7 mouse cellular contexts compared by ENCODE assay signal in the genomic region with DNA sequence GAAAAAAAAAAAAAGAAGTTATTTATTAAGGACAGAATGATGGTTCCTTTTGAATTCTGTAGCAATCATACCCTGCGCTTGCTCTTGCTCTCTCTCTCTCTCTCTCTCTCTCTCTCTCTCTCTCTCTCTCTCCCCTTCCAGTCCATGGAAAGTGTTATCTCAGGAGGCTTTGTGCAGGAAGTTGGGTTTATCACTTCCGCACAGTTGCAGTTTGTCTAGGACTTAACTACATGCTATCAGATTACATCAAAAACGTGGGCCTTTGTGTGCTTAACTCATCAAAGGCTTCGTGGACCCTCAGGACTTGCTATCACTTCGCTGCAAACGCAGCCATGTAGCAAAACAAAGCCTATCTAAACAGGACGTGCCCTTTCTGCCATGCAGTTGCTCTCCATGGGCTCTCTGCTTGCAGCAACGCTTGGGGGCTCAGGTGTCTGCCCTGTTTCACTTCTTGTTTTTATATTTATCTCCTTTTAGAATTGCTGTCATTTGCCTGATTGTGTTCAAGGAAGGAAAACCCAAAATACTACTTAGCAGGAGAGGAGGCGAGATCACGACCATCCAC. TPM values are rescaled to one million over a fixed set of nuclear protein-coding genes. Genes with fewer than 3 reads are reported as not detected.
DNase-seq lines count a peak whose midpoint lies in the region; ATAC-seq and TF ChIP-seq lines count a peak whose summit lies in the region.

No protein-coding gene starts in this region.

- H3K36me3 ChIP-seq in CH12.LX (replicated peaks in 1 of 2; ENCODE audit: control insufficient read depth in 1 of 2, insufficient read depth in 1 of 2, low read length in 1 of 2) (no peaks in the 10 kb centered on the region), macrophage (ENCODE audit: inconsistent target) (no peaks in the 10 kb centered on the region)
- H3K36me3 ChIP-seq in heart, embryonic 14.5 days (ENCODE audit: control insufficient read depth, insufficient read depth, low read length): no peaks in the 10 kb centered on the region

- TF ChIP-seq CTCF in CH12.LX (conservative IDR thresholded peaks at IDR 0.05 in 1 of 2, IDR thresholded peaks at IDR 0.05 in 1 of 2; ENCODE audit: low read depth in 2 of 2, low read length in 2 of 2): no peak

- TF ChIP-seq EP300 in CH12.LX (IDR thresholded peaks at IDR 0.05; ENCODE audit: low read length): peak; percentile 92

- dilution Hi-C loops in CH12.LX (cut with MboI; ENCODE audit: extremely low pct_ligation_motif_present, extremely low pct_unique_long_range_greater_than_20kb, low sequenced_read_pairs): no loop called here

- peaks cover 6 to 41% of the 10 kb centered on the region in 2 experiments; a peak in 3 of 4 replicates for H3K4me1 ChIP-seq in CH12.LX (ENCODE audit: control insufficient read depth in 1 of 2, insufficient read depth in 2 of 2)
- H3K4me1 ChIP-seq in heart, embryonic 14.5 days (ENCODE audit: control insufficient read depth in 2 of 2, insufficient read depth in 2 of 2, low read length in 2 of 2): peaks cover 0 to 2% of the 10 kb centered on the region in 2 experiments; a peak in 2 of 4 replicates

- H3K27me3 ChIP-seq in CH12.LX (replicated peaks): no peaks in the 10 kb centered on the region
- H3K27me3 ChIP-seq in heart, embryonic 14.5 days (ENCODE audit: control insufficient read depth, insufficient read depth, low read length): peaks cover 6% of the 10 kb centered on the region; the same call in 1 of the 2 replicates

- no peaks in the 10 kb centered on the region for H3K79me2 ChIP-seq in CH12.LX (replicated peaks; ENCODE audit: control insufficient read depth, extremely low read depth, insufficient read depth, poor library complexity, severe bottlenecking)
- no peaks in the 10 kb centered on the region for H3K79me2 ChIP-seq in macrophage (ENCODE audit: inconsistent target)

- 19% methylated on average over 10 of the region's 10 CpGs for WGBS in heart, embryonic 14.5 days
- WGBS in macrophage (ENCODE audit: missing documents): 20% methylated on average over 10 of the region's 10 CpGs

- TF ChIP-seq POLR2A in CH12.LX (IDR thresholded peaks at IDR 0.05; ENCODE audit: low read depth, low read length): no peak

- H3K9ac ChIP-seq in CH12.LX (ENCODE audit: insufficient read depth, low read depth): peak overlapping the region; percentile 66; the same call in 1 of the 2 replicates
- H3K9ac ChIP-seq in heart, embryonic 14.5 days (ENCODE audit: low read length): no peak overlapping the region

- H3K27ac ChIP-seq in CH12.LX (ENCODE audit: insufficient read depth, low read depth): peak overlapping the region; percentile 93
- H3K27ac ChIP-seq in heart, embryonic 14.5 days (replicated peaks in 1 of 2; ENCODE audit: control insufficient read depth in 1 of 2, insufficient read depth in 1 of 2, low read depth in 2 of 2, low read length in 2 of 2): no peak overlapping the region
- H3K27ac ChIP-seq in macrophage: peak overlapping the region; percentile 92

- TF ChIP-seq RAD21 in CH12.LX (IDR thresholded peaks at IDR 0.05; ENCODE audit: low read depth, low read length): no peak; the same call in 1 of the 2 replicates

- DNase-seq in 416B (ENCODE audit: low read depth) (peak; percentile 99), CH12.LX (ENCODE audit: extremely low read depth) (peak; percentile 80)
- no peak for DNase-seq in adrenal gland, postnatal 36 days
- no peak for DNase-seq in layer of hippocampus, adult 18-20 months (ENCODE audit: low spot score in 2 of 2)
- no peak for DNase-seq in cerebellum, adult 11 months

- in situ Hi-C loops in CH12.LX (cut with MboI; ENCODE audit: low pct_ligation_motif_present, low pct_unique_long_range_greater_than_20kb, low sequenced_read_pairs): no loop called here

- H3K4me3 ChIP-seq in CH12.LX (replicated peaks in 1 of 3; ENCODE audit: low read depth in 2 of 3, low read length in 2 of 3, poor library complexity in 1 of 3) (peak overlapping the region in 2 of 3 experiments; percentile 15 to 46), macrophage (ENCODE audit: inconsistent target) (no peak overlapping the region)
- H3K4me3 ChIP-seq in heart, embryonic 14.5 days (ENCODE audit: control insufficient read depth in 1 of 2, insufficient read depth in 1 of 2, low read depth in 1 of 2, low read length in 2 of 2): no peak overlapping the region

- peaks cover 5% of the 10 kb centered on the region for H3K9me3 ChIP-seq in CH12.LX (replicated peaks; ENCODE audit: low read length)
- H3K9me3 ChIP-seq in heart, embryonic 14.5 days (ENCODE audit: control insufficient read depth, low read length): no peaks in the 10 kb centered on the region; the same call in 1 of the 2 replicates

- H3K4me2 ChIP-seq in CH12.LX (ENCODE audit: insufficient read depth, low read depth, poor library complexity, severe bottlenecking): peak overlapping the region; percentile 62
- no peak overlapping the region for H3K4me2 ChIP-seq in heart, embryonic 14.5 days (ENCODE audit: low read length)

- ATAC-seq in heart, embryonic 14.5 days (ENCODE audit: insufficient number of reproducible peaks, insufficient read depth, low FRiP score, low read depth): 0 out of 2 replicates have a peak, but pooled peaks have one; percentile 35

TF ChIP-seq in CH12.LX, 34 proteins besides CTCF, POLR2A, EP300 and RAD21:
- TF ChIP-seq TCF12 (IDR thresholded peaks at IDR 0.05; ENCODE audit: low read depth, low read length) (peak; percentile 79), MAX (IDR thresholded peaks at IDR 0.05; ENCODE audit: low read length) (peak; percentile 53; the same call in 1 of the 2 replicates), SIN3A (IDR thresholded peaks at IDR 0.05; ENCODE audit: low read length) (0 out of 2 replicates have a peak, but pooled peaks have one; percentile 53), ZMIZ1 (IDR thresholded peaks at IDR 0.05; ENCODE audit: low read depth, low read length) (no peak), BHLHE40 (IDR thresholded peaks at IDR 0.05; ENCODE audit: low read depth, low read length) (peak; percentile 73), TBP (conservative IDR thresholded peaks at IDR 0.05; ENCODE audit: low read depth, low read length) (peak; percentile 62; the same call in 1 of the 2 replicates), IRF4 (IDR thresholded peaks at IDR 0.05; ENCODE audit: low read depth, low read length) (peak; percentile 93), UBTF (IDR thresholded peaks at IDR 0.05; ENCODE audit: low read depth, low read length) (no peak), CHD2 (IDR thresholded peaks at IDR 0.05; ENCODE audit: low read length) (0 out of 2 replicates have a peak, but pooled peaks have one; percentile 42), JUN (IDR thresholded peaks at IDR 0.05; ENCODE audit: insufficient read depth, low read depth, low read length) (no peak), KAT2A (IDR thresholded peaks at IDR 0.05; ENCODE audit: insufficient replicate concordance, low read length) (no peak), ELF1 (IDR thresholded peaks at IDR 0.05; ENCODE audit: low read depth, low read length) (peak; percentile 11; the same call in 1 of the 2 replicates), ETS1 (conservative IDR thresholded peaks at IDR 0.05; ENCODE audit: low read depth, low read length) (peak; percentile 60; the same call in 1 of the 2 replicates), RCOR1 (conservative IDR thresholded peaks at IDR 0.05; ENCODE audit: low read depth, low read length) (no peak), ZNF384 (IDR thresholded peaks at IDR 0.05; ENCODE audit: low read depth, low read length) (peak; percentile 27; the same call in 1 of the 2 replicates), MEF2A (IDR thresholded peaks at IDR 0.05; ENCODE audit: borderline replicate concordance, low read depth, low read length) (peak; percentile 96), MYC (IDR thresholded peaks at IDR 0.05; ENCODE audit: low read depth, low read length) (no peak), CHD1 (IDR thresholded peaks at IDR 0.05; ENCODE audit: low read depth, low read length) (0 out of 2 replicates have a peak, but pooled peaks have one; percentile 32), GABPA (IDR thresholded peaks at IDR 0.05; ENCODE audit: insufficient replicate concordance, low read depth, low read length) (no peak), ZKSCAN1 (IDR thresholded peaks at IDR 0.05; ENCODE audit: borderline replicate concordance, low read depth, low read length) (no peak), HCFC1 (IDR thresholded peaks at IDR 0.05; ENCODE audit: low read depth, low read length) (peak; percentile 24), NELFE (IDR thresholded peaks at IDR 0.05; ENCODE audit: low read depth, low read length) (no peak), MAZ (IDR thresholded peaks at IDR 0.05; ENCODE audit: low read depth, low read length) (peak; percentile 76; the same call in 1 of the 2 replicates)
TF ChIP-seq in CH12.LX: peak in this region for 14.

RNA-seq across cellular contexts. Expression of gene Exoc6, which starts 56.2 kb away (rescaled TPM):
- total RNA-seq in CH12.LX (2012; rRNA removed) (6.8 and 8.0 TPM in 2 replicates), CH12.LX (2014; rRNA removed) (18.5 and 18.7 TPM in 2 replicates)
- polyA plus RNA-seq in CH12.LX (2012; ENCODE audit: insufficient read length, low read depth) (10.8 and 12.1 TPM in 2 replicates), macrophage (2018) (15.2 to 19.8 TPM (median 17.5 TPM) in 3 replicates)
- polyA plus RNA-seq in heart, embryonic 14.5 days (2014; fragmentation: Nextera tagmentation; extraction: Ambion mirVana): 20.3 and 20.6 TPM in 2 replicates
- 10 to 100 TPM in 21 of 26 experiments, 1 to 10 TPM in 5; 4.4 to 54.4 (median 39.2) TPM for total RNA-seq in macrophage (2018; cell fraction: chromatin; rRNA removed)
- 10 to 100 TPM; 11.9 to 25.9 (median 22.5) TPM for total RNA-seq in macrophage (2018; cell fraction: cytosol; rRNA removed)
- total RNA-seq in macrophage (2018; cell fraction: nucleus; rRNA removed): 10 to 100 TPM in 23 of 26 experiments, 1 to 10 TPM in 3; 7.6 to 46.1 (median 27.1) TPM
- total RNA-seq in adrenal gland, postnatal 36 days (2021): 10 to 100 TPM; 16.7 to 24.6 TPM
- 10 to 100 TPM; 50.2 to 51.3 TPM for total RNA-seq in layer of hippocampus, adult 18-20 months (2021)

RNA-seq across cellular contexts. Expression of gene Hhex, which starts 59.4 kb away (rescaled TPM):
- total RNA-seq in CH12.LX (2012; rRNA removed) (7.3 and 7.6 TPM in 2 replicates), CH12.LX (2014; rRNA removed) (9.1 and 11.0 TPM in 2 replicates)
- polyA plus RNA-seq in CH12.LX (2012; ENCODE audit: insufficient read length, low read depth) (40.2 and 42.0 TPM in 2 replicates), macrophage (2018) (40.9 to 70.1 TPM (median 44.6 TPM) in 3 replicates)
- polyA plus RNA-seq in heart, embryonic 14.5 days (2014; fragmentation: Nextera tagmentation; extraction: Ambion mirVana): 11.6 and 13.2 TPM in 2 replicates
- 10 to 100 TPM in 14 of 26 experiments, 1 to 10 TPM in 12; 1.3 to 47.6 (median 10.9) TPM for total RNA-seq in macrophage (2018; cell fraction: chromatin; rRNA removed)
- 10 to 100 TPM in 21 of 26 experiments, 1 to 10 TPM in 5; 4.2 to 48.0 (median 31.1) TPM for total RNA-seq in macrophage (2018; cell fraction: cytosol; rRNA removed)
- total RNA-seq in macrophage (2018; cell fraction: nucleus; rRNA removed): 10 to 100 TPM in 14 of 26 experiments, 1 to 10 TPM in 12; 3.0 to 56.7 (median 11.9) TPM
- 10 to 100 TPM; 42.6 to 70.0 TPM for total RNA-seq in adrenal gland, postnatal 36 days (2021)
- total RNA-seq in layer of hippocampus, adult 18-20 months (2021): 1 to 10 TPM; 1.2 to 1.7 TPM

Comparison
In these comparisons a context has a peak if more than half of its experiments do, and no peak if none do; other contexts are left out.
1. DNase-seq: peak in 416B (single experiment) and CH12.LX (single experiment); none in adrenal gland, postnatal 36 days (0 of 2), layer of hippocampus, adult 18-20 months (0 of 2) and cerebellum, adult 11 months (single experiment).
2. H3K27ac ChIP-seq: peak in CH12.LX (single experiment) and macrophage (single experiment); none in heart, embryonic 14.5 days (0 of 2).
3. H3K4me3 ChIP-seq: peak in CH12.LX (2 of 3); none in heart, embryonic 14.5 days (0 of 2) and macrophage (single experiment).